Mouse (Mus musculus) c-Kit-negative CD71-positive TER-119-positive erythroid progenitor cells, embryonic 14.5 days (primary cell): Measurements from ENCODE around the gene Ptgr2.

Experiments used
- DNase-seq: peaks from one replicate; pipeline ENCODE4 v3.0.0-alpha.2; 2013; ENCODE audit warnings: low read depth, low spot score

Gene Ptgr2

DNA sequence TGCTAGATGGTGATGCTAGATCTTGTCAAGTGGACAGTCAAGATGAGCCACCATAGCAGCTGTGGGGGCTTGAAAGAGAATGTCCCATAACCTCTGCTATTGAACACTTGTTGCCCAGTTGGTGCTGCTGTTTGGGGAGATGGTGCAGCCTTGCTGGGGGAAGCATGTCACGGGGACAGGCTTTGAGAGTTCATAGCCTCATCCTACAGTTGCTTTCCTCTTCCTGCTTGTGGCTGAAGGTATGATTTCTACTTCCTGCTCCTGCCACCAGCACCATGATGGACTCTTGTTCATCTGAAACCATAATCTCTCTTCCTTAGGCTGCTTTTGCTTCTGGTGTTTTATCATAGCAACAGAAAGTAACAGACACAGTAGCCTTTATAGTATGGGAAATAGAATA lies 19.5 kb downstream of the Ptgr2 start:
- no peak for DNase-seq

GRCm38 (mm10) chr12:84311306-84311705 lies 26.3 kb downstream of the Ptgr2 start:
- no peak for DNase-seq

- DNase-seq = no peak
These were observed 31.0 kb downstream of the Ptgr2 start for GRCm38 (mm10) chr12:84316006-84316405.

DNA sequence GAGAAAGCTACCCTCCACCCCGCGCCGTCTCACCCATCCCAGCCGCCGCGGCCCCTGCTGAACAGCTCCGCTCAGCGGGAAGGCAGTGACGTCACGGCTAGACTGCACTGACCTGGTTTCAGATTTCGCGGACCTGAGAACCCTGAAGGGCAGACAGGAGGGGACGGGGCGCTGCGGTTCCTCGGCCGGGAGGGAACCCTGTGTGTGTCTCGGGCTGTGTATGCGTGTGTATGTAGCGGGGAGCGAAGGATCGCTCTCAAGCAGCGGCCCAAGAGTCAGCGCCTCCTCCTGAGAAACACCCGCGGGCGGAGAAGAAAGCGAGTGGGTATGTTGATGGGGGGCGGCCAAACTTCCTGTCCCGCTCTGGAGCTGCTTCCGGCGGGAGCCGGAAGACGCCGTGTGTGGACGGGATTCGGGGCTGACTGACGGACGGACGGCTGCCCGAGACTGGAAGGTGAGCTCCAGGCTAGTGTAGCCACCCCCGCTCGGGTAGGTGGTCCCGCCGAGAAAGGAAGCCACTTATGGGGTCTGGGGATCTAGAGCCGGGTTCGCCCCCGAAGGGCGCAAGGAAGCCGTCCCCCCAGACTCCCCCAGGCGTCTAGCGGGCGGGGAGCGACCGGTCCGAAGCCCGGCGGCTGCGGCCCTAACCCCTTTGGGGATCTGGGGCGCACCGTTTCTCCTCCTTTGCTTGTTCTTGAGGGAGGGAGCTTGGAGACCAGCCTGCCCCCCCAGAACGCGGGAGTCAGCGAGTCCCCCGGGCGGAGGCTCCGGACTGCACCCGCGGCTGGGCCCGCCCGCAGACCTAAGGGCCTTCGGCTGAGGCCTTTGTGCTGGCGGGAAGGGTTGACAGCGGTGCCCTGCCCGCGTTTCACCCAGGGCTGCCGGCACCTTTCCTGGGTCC lies 31.9 kb downstream of the Ptgr2 start, which contains the start of gene Zfp410:
Gene Zfp410 (plus strand): TSS at position 132 of the 901 bp plus-strand sequence.
- peak; percentile 65 for DNase-seq

DNA sequence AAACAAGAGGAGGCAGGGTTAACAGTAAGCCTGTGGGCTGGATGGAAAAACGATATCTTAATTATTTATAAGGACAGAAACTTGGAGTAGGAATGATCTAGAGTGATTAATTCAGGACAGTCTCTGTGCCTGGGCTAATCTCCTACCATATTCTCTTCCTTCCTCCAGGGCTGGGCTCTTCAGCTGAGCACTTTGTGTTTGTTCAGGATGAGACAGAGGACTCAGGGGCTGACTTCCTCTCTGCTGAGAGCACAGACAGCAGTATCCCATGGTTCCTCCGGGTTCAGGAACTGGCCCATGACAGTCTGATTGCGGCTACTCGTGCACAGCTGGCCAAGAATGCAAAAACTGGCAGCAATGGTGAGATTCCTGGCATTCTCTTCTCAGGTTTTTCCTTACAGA lies 42.1 kb downstream of the Ptgr2 start:
- DNase-seq = no peak

- no peak for DNase-seq
These were observed 52.1 kb downstream of the Ptgr2 start for GRCm38 (mm10) chr12:84336963-84337625.

DNA sequence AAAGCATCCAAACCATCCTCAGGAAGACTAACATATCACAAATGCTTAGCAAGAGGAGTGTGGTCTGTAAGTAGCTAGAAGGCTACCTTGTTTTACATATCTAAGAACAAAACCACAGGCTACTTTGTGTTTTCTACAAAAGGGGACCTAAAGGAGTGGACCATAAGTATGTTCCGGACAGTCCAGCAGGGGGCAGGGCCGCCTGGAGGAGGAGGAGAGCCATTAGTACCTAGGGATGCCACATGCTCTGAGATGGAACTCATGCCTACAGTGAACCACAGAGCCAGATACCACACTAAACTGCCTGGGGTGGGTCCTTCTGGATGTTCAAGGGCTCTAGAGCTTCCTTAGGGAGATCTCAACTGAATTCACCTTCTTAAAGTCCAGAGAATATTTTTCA lies 62.2 kb downstream of the Ptgr2 start:
- DNase-seq = no peak

DNA sequence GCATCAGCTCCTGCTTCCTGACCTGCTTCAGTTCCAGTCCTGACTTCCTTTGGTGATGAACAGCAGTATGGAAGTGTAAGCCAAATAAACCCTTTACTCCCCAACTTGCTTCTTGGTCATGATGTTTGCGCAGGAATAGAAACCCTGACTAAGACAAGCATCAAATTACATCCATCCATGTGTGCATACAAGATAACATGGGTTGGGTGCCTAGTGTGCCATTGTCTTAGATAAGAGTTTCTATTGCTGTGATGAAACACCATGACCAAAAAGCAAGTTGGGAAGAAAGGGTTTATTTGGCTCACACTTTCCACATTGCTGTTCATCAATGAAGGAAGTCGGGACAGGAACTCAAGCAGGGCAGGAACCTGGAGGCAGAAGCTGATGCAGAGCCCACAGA lies 73.7 kb downstream of the Ptgr2 start:
- peak; percentile 21 for DNase-seq

DNA sequence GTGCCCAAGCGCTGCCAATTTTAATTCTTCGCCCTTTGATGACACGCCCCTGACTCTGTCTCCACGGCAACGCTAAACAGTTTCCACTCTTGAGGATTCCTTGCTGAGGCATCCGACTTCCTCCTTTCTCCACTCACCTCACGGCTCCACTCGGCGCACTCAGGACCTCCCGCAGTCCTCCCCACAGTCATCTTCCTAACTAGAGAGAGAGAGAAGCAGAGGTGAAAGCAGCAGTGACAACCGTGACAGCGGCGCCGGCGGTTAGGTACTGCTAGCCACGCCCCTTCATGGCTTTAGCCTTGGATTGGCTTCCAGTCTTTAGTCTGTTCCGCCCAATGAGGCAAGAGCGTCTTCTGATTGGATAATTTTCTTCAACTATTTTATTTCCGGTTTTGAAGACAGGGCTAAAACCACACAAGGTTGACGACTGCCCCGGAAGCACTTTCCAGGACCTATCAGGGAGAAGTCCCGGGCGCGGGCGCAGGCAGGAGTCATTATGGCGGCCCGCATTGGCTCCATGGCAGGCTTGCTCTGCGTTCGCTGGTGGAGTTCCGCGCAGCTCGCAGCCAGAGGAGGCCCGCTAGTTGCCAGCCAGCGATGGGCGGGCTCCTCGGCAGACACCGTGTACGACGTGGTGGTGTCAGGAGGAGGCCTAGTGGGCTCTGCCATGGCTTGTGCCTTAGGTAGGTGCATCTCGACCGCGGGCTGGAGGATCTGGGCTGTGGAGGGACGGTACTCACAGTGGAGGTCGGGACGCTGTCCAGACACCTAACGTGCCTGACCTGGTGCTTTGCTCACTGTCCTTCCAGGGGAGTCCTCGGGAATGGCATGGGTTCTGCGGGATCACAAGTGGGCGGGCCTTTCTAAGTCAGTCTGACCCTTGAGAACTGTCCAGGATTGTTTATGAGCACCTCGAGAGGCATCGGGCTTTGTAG lies 76.8 kb downstream of the Ptgr2 start, which contains the start of the genes Coq6 and Fam161b:
Gene Coq6 (plus strand): TSS at position 103 of the 935 bp plus-strand sequence.
Gene Fam161b (minus strand): TSS at position 279 of the 935 bp plus-strand sequence.
- DNase-seq = peak; percentile 98

DNA sequence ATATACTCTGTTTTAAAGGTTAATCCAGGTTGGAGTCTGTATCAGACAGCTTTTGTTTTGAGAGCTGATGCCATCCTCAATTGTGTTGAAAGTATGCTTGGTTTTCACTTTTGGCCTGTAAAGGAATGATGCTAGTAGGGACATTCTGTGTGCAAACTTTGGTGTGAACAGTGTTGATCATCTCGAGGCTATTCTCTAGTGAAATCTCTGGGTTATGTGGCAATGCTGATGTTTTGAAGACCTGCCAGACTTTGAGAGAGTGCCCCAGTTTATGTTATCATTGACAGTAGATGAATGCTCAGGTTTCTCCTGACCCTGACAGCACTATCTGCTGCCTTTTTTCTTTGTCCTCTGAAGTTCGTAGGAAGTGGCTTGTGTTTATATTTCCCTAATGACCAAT lies 77.8 kb downstream of the Ptgr2 start:
- DNase-seq = no peak

DNA sequence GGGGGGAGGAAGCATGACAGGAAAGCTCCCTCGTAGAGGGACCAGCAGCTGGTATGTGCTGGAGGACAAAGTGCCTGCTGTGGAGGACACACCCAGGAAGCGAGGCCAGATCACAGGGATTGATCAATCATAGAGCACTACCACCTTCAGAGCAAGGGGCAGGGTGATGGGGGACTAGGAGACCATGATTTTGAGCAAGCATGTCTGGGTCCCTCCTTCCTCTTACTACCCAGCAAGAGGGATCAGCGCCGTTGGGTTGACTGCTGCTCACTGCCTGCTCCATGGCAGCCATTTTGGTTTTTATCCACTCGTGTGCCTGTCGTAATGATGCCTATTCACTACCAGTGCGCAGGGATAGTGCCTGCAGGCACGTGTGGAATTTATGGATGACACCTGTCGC lies 79.3 kb downstream of the Ptgr2 start:
- no peak for DNase-seq

GRCm38 (mm10) chr12:84365137-84365536 lies 80.1 kb downstream of the Ptgr2 start:
- no peak for DNase-seq
